Mouse (Mus musculus) MEL (cell line): Measurements from ENCODE around the gene Aco2. TPM values are rescaled to one million over a fixed set of nuclear protein-coding genes. Genes with fewer than 3 reads are reported as not detected.
A peak's percentile ranks its signal among the peaks of the same experiment; 100 is the strongest.

Experiments used
- DNase-seq: peaks from one replicate; pipeline ENCODE4 v3.0.0; 2011; ENCODE audit warnings: low read depth, low spot score
- H3K27ac ChIP-seq: 2 replicates; pipeline ENCODE4 v1.5.1; 2012; ENCODE audit warnings: low read depth, mild to moderate bottlenecking, control low read depth, low read length, moderate library complexity; ENCODE audit not compliant: control insufficient read depth
- H3K27me3 ChIP-seq, 2 experiments: fragments of 150-350 bp in 1 of 2; sonication (generic) in 1 of 2; 2 replicates each; pipeline ENCODE4 v1.6.1; 2012; ENCODE audit warnings: low read length in 2 of 2, mild to moderate bottlenecking in 2 of 2, improper control_type of control experiment in 1 of 2, moderate library complexity in 1 of 2; ENCODE audit not compliant: insufficient read depth in 2 of 2, control insufficient read depth in 1 of 2
- H3K36me3 ChIP-seq, 2 experiments: 2 replicates each; pipeline ENCODE4 v1.6.1; 2012 to 2014; ENCODE audit warnings: low read length in 2 of 2, improper control_type of control experiment in 1 of 2, inconsistent platforms in 1 of 2, mild to moderate bottlenecking in 1 of 2; ENCODE audit not compliant: insufficient read depth in 2 of 2, control insufficient read depth in 1 of 2
- H3K4me1 ChIP-seq, 2 experiments: fragments of 150-350 bp in 1 of 2; sonication (generic) in 1 of 2; 2 replicates each; pipeline ENCODE4 v1.6.1; 2012; ENCODE audit warnings: low read length in 2 of 2, improper control_type of control experiment in 1 of 2, mild to moderate bottlenecking in 1 of 2; ENCODE audit not compliant: insufficient read depth in 2 of 2, control insufficient read depth in 1 of 2
- H3K4me3 ChIP-seq, 2 experiments: fragments of 150-350 bp in 1 of 2; sonication (generic) in 1 of 2; 2 replicates each; pipeline ENCODE4 v1.5.1; 2012; ENCODE audit warnings: low read depth in 2 of 2, low read length in 2 of 2, mild to moderate bottlenecking in 2 of 2, moderate library complexity in 2 of 2, control low read depth in 1 of 2, improper control_type of control experiment in 1 of 2; ENCODE audit not compliant: control insufficient read depth in 1 of 2, insufficient read depth in 1 of 2
- H3K79me2 ChIP-seq: 2 replicates; pipeline ENCODE4 v1.6.1; 2012; ENCODE audit warnings: mild to moderate bottlenecking, low read length, moderate library complexity; ENCODE audit not compliant: control insufficient read depth, poor library complexity, insufficient read depth
- H3K9ac ChIP-seq: 2 replicates; pipeline ENCODE4 v1.6.1; 2012; ENCODE audit warnings: low read depth, mild to moderate bottlenecking, control low read depth, low read length, moderate library complexity; ENCODE audit not compliant: control insufficient read depth, poor library complexity, severe bottlenecking
- H3K9me3 ChIP-seq: fragments of 150-350 bp; sonication (generic); replicated peaks from 2 replicates; pipeline ENCODE4 v1.6.1; 2012; ENCODE audit warnings: mild to moderate bottlenecking, low read length, improper control_type of control experiment, moderate library complexity; ENCODE audit not compliant: insufficient read depth
- BHLHE40 ChIP-seq: IDR thresholded peaks from 2 replicates; pipeline ENCODE4 v1.6.1; 2012; ENCODE audit warnings: low read depth, mild to moderate bottlenecking, inconsistent platforms, low read length, improper control_type of control experiment, borderline replicate concordance
- CHD1 ChIP-seq: IDR thresholded peaks from 2 replicates; pipeline ENCODE4 v1.6.1; 2012; ENCODE audit warnings: low read depth, mild to moderate bottlenecking, inconsistent platforms, low read length, improper control_type of control experiment
- CHD2 ChIP-seq: IDR thresholded peaks from 2 replicates; pipeline ENCODE4 v1.6.1; 2011; ENCODE audit warnings: low read length, improper control_type of control experiment
- CTCF ChIP-seq, 3 experiments: IDR thresholded peaks in 2 of 3; conservative IDR thresholded peaks in 1 of 3; 2 replicates each; pipeline ENCODE4 v1.5.1; 2011 to 2012; ENCODE audit warnings: low read length in 3 of 3, low read depth in 2 of 3, mild to moderate bottlenecking in 2 of 3, improper control_type of control experiment in 1 of 3, inconsistent platforms in 1 of 3, mixed read lengths in 1 of 3, moderate library complexity in 1 of 3; ENCODE audit not compliant: control insufficient read depth in 1 of 3, insufficient read depth in 1 of 3, poor library complexity in 1 of 3, severe bottlenecking in 1 of 3
- E2F4 ChIP-seq: IDR thresholded peaks from 2 replicates; pipeline ENCODE4 v1.6.1; 2011; ENCODE audit warnings: low read depth, low read length, improper control_type of control experiment, borderline replicate concordance
- ELF1 ChIP-seq: IDR thresholded peaks from 2 replicates; pipeline ENCODE4 v1.6.1; 2014; ENCODE audit warnings: low read depth, mild to moderate bottlenecking, inconsistent platforms, low read length, improper control_type of control experiment, moderate library complexity
- ETS1 ChIP-seq: IDR thresholded peaks from 2 replicates; pipeline ENCODE4 v1.6.1; 2012; ENCODE audit warnings: low read depth, mild to moderate bottlenecking, inconsistent platforms, low read length, improper control_type of control experiment, moderate library complexity
- GABPA ChIP-seq: IDR thresholded peaks from 2 replicates; pipeline ENCODE4 v1.6.1; 2012; ENCODE audit warnings: low read depth, mild to moderate bottlenecking, inconsistent platforms, low read length, improper control_type of control experiment, moderate library complexity
- GATA1 ChIP-seq: IDR thresholded peaks from 2 replicates; pipeline ENCODE4 v1.6.1; 2011; ENCODE audit warnings: low read depth, low read length, improper control_type of control experiment
- HCFC1 ChIP-seq: IDR thresholded peaks from 2 replicates; pipeline ENCODE4 v1.6.1; 2012; ENCODE audit warnings: low read depth, mild to moderate bottlenecking, inconsistent platforms, low read length, improper control_type of control experiment, moderate library complexity
- JUND ChIP-seq: IDR thresholded peaks from 2 replicates; pipeline ENCODE4 v1.6.1; 2011; ENCODE audit warnings: low read depth, mild to moderate bottlenecking, improper control_type of control experiment, low read length
- KAT2A ChIP-seq: conservative IDR thresholded peaks from 2 replicates; pipeline ENCODE4 v1.6.1; 2012; ENCODE audit warnings: low read depth, low read length, improper control_type of control experiment, inconsistent platforms
- MAZ ChIP-seq: IDR thresholded peaks from 2 replicates; pipeline ENCODE4 v1.6.1; 2012; ENCODE audit warnings: low read depth, mild to moderate bottlenecking, inconsistent platforms, low read length, improper control_type of control experiment
- MXI1 ChIP-seq: IDR thresholded peaks from 2 replicates; pipeline ENCODE4 v1.6.1; 2011; ENCODE audit warnings: mild to moderate bottlenecking, low read depth, low read length, improper control_type of control experiment
- MYB ChIP-seq: IDR thresholded peaks from 2 replicates; pipeline ENCODE4 v1.6.1; 2011; ENCODE audit warnings: mild to moderate bottlenecking, low read depth, low read length, improper control_type of control experiment
- MYC ChIP-seq: IDR thresholded peaks from 2 replicates; pipeline ENCODE4 v1.6.1; 2011; ENCODE audit warnings: low read depth, mild to moderate bottlenecking, low read length, improper control_type of control experiment, moderate library complexity
- NRF1 ChIP-seq: IDR thresholded peaks from 2 replicates; pipeline ENCODE4 v1.6.1; 2014; ENCODE audit warnings: low read depth, mild to moderate bottlenecking, inconsistent platforms, low read length, improper control_type of control experiment, moderate library complexity; ENCODE audit not compliant: poor library complexity, insufficient read depth, severe bottlenecking
- POLR2A ChIP-seq, 2 experiments: IDR thresholded peaks; 2 replicates each; pipeline ENCODE4 v1.6.1; 2011 to 2012; ENCODE audit warnings: low read length in 2 of 2, mild to moderate bottlenecking in 2 of 2, control low read depth in 1 of 2, improper control_type of control experiment in 1 of 2, low read depth in 1 of 2, moderate library complexity in 1 of 2; ENCODE audit not compliant: control insufficient read depth in 1 of 2, insufficient read depth in 1 of 2, poor library complexity in 1 of 2
- POLR2AphosphoS5 ChIP-seq: IDR thresholded peaks from 2 replicates; pipeline ENCODE4 v1.6.1; 2012; ENCODE audit warnings: low read depth, borderline replicate concordance, mild to moderate bottlenecking, inconsistent platforms, low read length, moderate library complexity, mixed read lengths
- RCOR1 ChIP-seq: IDR thresholded peaks from 2 replicates; pipeline ENCODE4 v1.6.1; 2012; ENCODE audit warnings: low read depth, mild to moderate bottlenecking, inconsistent platforms, low read length, improper control_type of control experiment
- SIN3A ChIP-seq: IDR thresholded peaks from 2 replicates; pipeline ENCODE4 v1.6.1; 2012; ENCODE audit warnings: low read length, improper control_type of control experiment, inconsistent platforms
- SMC3 ChIP-seq: IDR thresholded peaks from 2 replicates; pipeline ENCODE4 v1.6.1; 2011; ENCODE audit warnings: low read depth, low read length, improper control_type of control experiment
- TBP ChIP-seq: IDR thresholded peaks from 2 replicates; pipeline ENCODE4 v1.8.0; 2011; ENCODE audit warnings: low read depth, low read length, improper control_type of control experiment
- TCF12 ChIP-seq: IDR thresholded peaks from 2 replicates; pipeline ENCODE4 v1.6.1; 2014; ENCODE audit warnings: low read depth, mild to moderate bottlenecking, inconsistent platforms, low read length, improper control_type of control experiment, moderate library complexity
- USF1 ChIP-seq: IDR thresholded peaks from 2 replicates; pipeline ENCODE4 v1.6.1; 2014; ENCODE audit warnings: low read depth, mild to moderate bottlenecking, inconsistent platforms, low read length, improper control_type of control experiment, moderate library complexity
- ZC3H11A ChIP-seq: IDR thresholded peaks from 2 replicates; pipeline ENCODE4 v1.6.1; 2012; ENCODE audit warnings: low read depth, mild to moderate bottlenecking, inconsistent platforms, low read length, improper control_type of control experiment
- ZKSCAN1 ChIP-seq: IDR thresholded peaks from 2 replicates; pipeline ENCODE4 v1.6.1; 2012; ENCODE audit warnings: low read depth, mild to moderate bottlenecking, inconsistent platforms, low read length, improper control_type of control experiment, moderate library complexity
- ZMIZ1 ChIP-seq: IDR thresholded peaks from 2 replicates; pipeline ENCODE4 v1.6.1; 2012; ENCODE audit warnings: low read depth, mild to moderate bottlenecking, inconsistent platforms, low read length, improper control_type of control experiment, moderate library complexity
- polyA plus RNA-seq, 2 experiments: library from polyadenylated mRNA; stranded (reverse) in 1 of 2; unstranded in 1 of 2; fragments of >175 nt in 1 of 2; fragments of >200 nt in 1 of 2; gene quantifications; 2 replicates each; pipeline versions ENCODE4 v1.2.1 to v1.2.4; 2012; ENCODE audit warnings: low replicate concordance in 2 of 2, low read depth in 1 of 2; ENCODE audit not compliant: insufficient read length in 2 of 2, insufficient read depth in 1 of 2, missing spikeins in 1 of 2
- total RNA-seq: library from RNA; depleted of rRNA; stranded (reverse); fragments of 300-350 nt; gene quantifications from 2 replicates; pipeline ENCODE4 v1.2.3, GENCODE M21; 2012

Aco2 gene
- total and polyA plus RNA-seq, 3 experiments: 248 to 1,242 (median 447) TPM

DNA sequence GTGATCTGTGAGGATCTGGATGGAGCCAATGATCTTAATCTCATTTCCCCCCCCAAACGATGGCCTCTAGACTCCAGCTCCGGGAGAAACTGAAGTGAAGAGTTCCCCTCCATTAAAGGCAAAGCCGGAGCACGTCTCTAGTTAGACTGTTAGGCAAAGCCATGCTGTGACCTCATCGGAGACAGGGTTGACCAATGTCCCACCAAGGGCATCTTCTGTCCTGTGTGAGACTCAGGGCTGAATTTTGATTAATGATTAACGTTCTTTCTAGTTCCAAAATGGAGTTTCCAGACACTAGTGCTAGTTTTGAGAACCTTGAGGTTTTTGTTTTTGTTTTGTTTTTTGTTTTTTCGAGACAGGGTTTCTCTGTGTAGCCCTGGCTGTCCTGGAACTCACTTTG is 19.0 kb upstream of the Aco2 start:
- Histone ChIP-seq H3K27me3 (no peaks in the 10 kb centered on the region), H3K4me3 (no peak overlapping the region)
- no peak for TF ChIP-seq CHD2
- no peak for TF ChIP-seq TCF12
- TF ChIP-seq ETS1: no peak
- no peak for TF ChIP-seq HCFC1
- TF ChIP-seq JUND: no peak
- no peak for TF ChIP-seq MAZ
- no peak for TF ChIP-seq CHD1
- TF ChIP-seq ZKSCAN1: no peak
- TF ChIP-seq GATA1: no peak
- no peak for TF ChIP-seq E2F4
- no peak for TF ChIP-seq BHLHE40
- TF ChIP-seq SMC3: no peak
- TF ChIP-seq RCOR1: no peak
- TF ChIP-seq POLR2AphosphoS5: no peak
- no peak for TF ChIP-seq NRF1
- TF ChIP-seq MYB: no peak
- no peak for TF ChIP-seq CTCF (IDR thresholded peaks at IDR 0.05 in 2 of 3, conservative IDR thresholded peaks at IDR 0.05 in 1 of 3; ENCODE audit: control insufficient read depth in 1 of 3, insufficient read depth in 1 of 3, low read depth in 2 of 3, low read length in 3 of 3, poor library complexity in 1 of 3, severe bottlenecking in 1 of 3)
- TF ChIP-seq ZC3H11A: no peak
- TF ChIP-seq GABPA: no peak
- TF ChIP-seq, all 39 proteins: peak for 0
- no peaks in the 10 kb centered on the region for H3K9me3 ChIP-seq
- H3K4me1 ChIP-seq: peaks cover 0 to 7% of the 10 kb centered on the region in 2 experiments; a peak in 1 of 4 replicates
- H3K36me3 ChIP-seq: peaks cover 7 to 8% of the 10 kb centered on the region in 2 experiments
- no peak overlapping the region for H3K9ac ChIP-seq
- no peak overlapping the region for H3K27ac ChIP-seq
- no peak for DNase-seq
- peaks cover 52% of the 10 kb centered on the region for H3K79me2 ChIP-seq

DNA sequence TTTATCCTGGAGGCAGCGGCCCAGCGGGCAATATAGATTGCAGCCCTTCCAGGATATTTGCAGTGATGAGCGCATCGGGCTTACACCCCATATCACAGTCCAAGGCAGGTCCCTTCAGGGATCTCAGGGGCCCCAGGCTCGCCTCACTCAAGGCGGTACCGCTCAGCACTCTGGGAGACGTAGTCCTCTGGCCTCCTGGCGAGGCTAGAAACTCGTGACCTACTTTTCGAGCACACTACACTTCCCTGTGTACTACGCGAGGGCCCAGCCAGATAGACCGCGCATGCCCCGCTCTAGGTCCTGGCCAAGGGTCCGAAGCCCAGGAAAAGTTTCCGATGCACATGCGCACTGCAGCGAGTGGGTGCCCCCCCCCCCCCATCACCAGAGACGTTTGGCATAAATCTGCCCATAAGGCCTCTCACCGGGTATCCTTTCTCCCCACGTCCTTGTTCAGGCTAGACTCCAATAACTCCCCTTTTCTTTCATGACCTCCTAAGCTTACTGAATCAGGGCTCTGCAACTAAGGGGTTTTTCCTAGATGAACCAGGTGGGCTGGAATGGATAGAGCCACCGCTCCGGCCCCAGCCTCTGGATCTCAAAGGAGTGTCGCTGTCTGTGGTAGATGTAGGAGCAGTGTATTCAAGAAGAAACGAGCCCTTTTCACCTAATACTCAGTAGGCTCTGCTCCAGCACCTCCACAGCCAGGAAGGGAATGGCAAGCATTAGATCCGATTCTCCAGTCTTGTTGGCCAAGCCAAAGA is 15.9 kb upstream of the Aco2 start:
- DNase-seq: peak; percentile 95
- no peaks in the 10 kb centered on the region for H3K27me3 ChIP-seq
- peak overlapping the region; percentile 87 to 98 for H3K4me3 ChIP-seq
- TF ChIP-seq USF1: peak; percentile 63
- TF ChIP-seq TBP: no peak
- peak; percentile 87 for TF ChIP-seq NRF1
- TF ChIP-seq SMC3: no peak
- TF ChIP-seq POLR2A (IDR thresholded peaks at IDR 0.05; ENCODE audit: control insufficient read depth in 1 of 2, insufficient read depth in 1 of 2, low read depth in 1 of 2, low read length in 2 of 2, poor library complexity in 1 of 2): peak in 1 of 2 experiments; percentile 40; a peak in 1 of 4 replicates
- peak; percentile 81 for TF ChIP-seq KAT2A
- peak; percentile 73 for TF ChIP-seq ELF1
- TF ChIP-seq ZMIZ1: no peak
- peak; percentile 97 for TF ChIP-seq HCFC1
- 0 out of 2 replicates have a peak, but pooled peaks have one; percentile 28 for TF ChIP-seq MYC
- TF ChIP-seq MXI1: 0 out of 2 replicates have a peak, but pooled peaks have one; percentile 61
- no peak for TF ChIP-seq ZC3H11A
- 0 out of 2 replicates have a peak, but pooled peaks have one; percentile 36 for TF ChIP-seq SIN3A
- no peak for TF ChIP-seq CHD2
- H3K4me1 ChIP-seq: peaks cover 0 to 7% of the 10 kb centered on the region in 2 experiments; a peak in 1 of 4 replicates
- H3K36me3 ChIP-seq: peaks cover 4 to 8% of the 10 kb centered on the region in 2 experiments; a peak in 3 of 4 replicates
- peak overlapping the region; percentile 74 for H3K27ac ChIP-seq
- H3K79me2 ChIP-seq: peaks cover 50% of the 10 kb centered on the region
- H3K9me3 ChIP-seq: no peaks in the 10 kb centered on the region
- peak overlapping the region; percentile 90 for H3K9ac ChIP-seq
